Mouse (Mus musculus): ENCODE results near the gene Tmem270. TPM values are rescaled to one million over a fixed set of nuclear protein-coding genes. Genes with fewer than 3 reads are reported as not detected.

The Tmem270 gene
- total RNA-seq, 4 experiments from 2014 or later = not detected

- peak; percentile 85 for DNase-seq (ENCODE audit: low spot score)
Observed at GRCm38 (mm10) chr5:134887447-134888335, 18.8 kb downstream of the Tmem270 start.

GRCm38 (mm10) chr5:134883077-134883476, 23.5 kb downstream of the Tmem270 start:
- DNase-seq (ENCODE audit: low spot score) = peak; percentile 50

- DNase-seq (ENCODE audit: low spot score) = no peak
Observed at GRCm38 (mm10) chr5:134876801-134877200, 29.7 kb downstream of the Tmem270 start.

GRCm38 (mm10) chr5:134875245-134875644, 31.3 kb downstream of the Tmem270 start:
- no peak for DNase-seq (ENCODE audit: low spot score)

- peak; percentile 67 for DNase-seq (ENCODE audit: low spot score)
Observed at GRCm38 (mm10) chr5:134873956-134874879, 32.3 kb downstream of the Tmem270 start.

GRCm38 (mm10) chr5:134873034-134873433, 33.5 kb downstream of the Tmem270 start:
- DNase-seq (ENCODE audit: low spot score) = no peak

GRCm38 (mm10) chr5:134872597-134872996, 33.9 kb downstream of the Tmem270 start:
- DNase-seq (ENCODE audit: low spot score) = no peak

- DNase-seq (ENCODE audit: low spot score) = no peak
Observed at GRCm38 (mm10) chr5:134868506-134868905, 38.0 kb downstream of the Tmem270 start.

- DNase-seq (ENCODE audit: low spot score) = no peak
Observed at GRCm38 (mm10) chr5:134867320-134868144, 39.0 kb downstream of the Tmem270 start.

- peak; percentile 58 for DNase-seq (ENCODE audit: low spot score)
Observed at GRCm38 (mm10) chr5:134865158-134865557, 41.4 kb downstream of the Tmem270 start.

- no peak for DNase-seq (ENCODE audit: low spot score)
Observed at GRCm38 (mm10) chr5:134861902-134862497, 44.5 kb downstream of the Tmem270 start.

- DNase-seq (ENCODE audit: low spot score) = no peak
Observed at GRCm38 (mm10) chr5:134859193-134859592, 47.3 kb downstream of the Tmem270 start.

- no peak for DNase-seq (ENCODE audit: low spot score)
Observed at GRCm38 (mm10) chr5:134858378-134858777, 48.2 kb downstream of the Tmem270 start.

GRCm38 (mm10) chr5:134852873-134853272, 53.7 kb downstream of the Tmem270 start:
- DNase-seq (ENCODE audit: low spot score) = no peak

Other genes with a start within 250 kb of the Tmem270 start
- 1 to 10 TPM; 3.8 to 5.1 (median 4.0) TPM for gene Limk1, start 218.1 kb downstream of the Tmem270 start, total RNA-seq (2022)
- gene Eln, start 159.4 kb downstream of the Tmem270 start, total RNA-seq (2022) = 10 to 100 TPM; 14.7 to 26.2 (median 17.6) TPM
- gene Cldn13, start 8.8 kb upstream of the Tmem270 start, total RNA-seq (2022) = not detected
- 10 to 100 TPM in 1 of 4 experiments, 1 to 10 TPM in 3; 6.3 to 11.9 (median 7.9) TPM for gene Mettl27, start 25.6 kb upstream of the Tmem270 start, total RNA-seq (2022)
- gene Cldn4, start 40.2 kb upstream of the Tmem270 start, total RNA-seq (2022) = not detected
- gene Cldn3, start 79.5 kb upstream of the Tmem270 start, total RNA-seq (2022) = under 1 TPM in 1 of 4 experiments, not detected in 3; 0.28 TPM
- 10 to 100 TPM; 67.0 to 71.0 (median 70.2) TPM for gene Abhd11, start 102.4 kb upstream of the Tmem270 start, total RNA-seq (2022)
- 1 to 10 TPM in 3 of 4 experiments, under 1 TPM in 1; 0.88 to 2.4 (median 1.2) TPM for gene Stx1a, start 116.7 kb upstream of the Tmem270 start, total RNA-seq (2022)
- gene Dnajc30, start 157.5 kb upstream of the Tmem270 start, total RNA-seq (2022) = 10 to 100 TPM; 43.8 to 49.3 (median 45.5) TPM
- 10 to 100 TPM; 18.0 to 31.3 (median 23.7) TPM for gene Bud23, start 158.2 kb upstream of the Tmem270 start, total RNA-seq (2022)
- gene Vps37d, start 171.5 kb upstream of the Tmem270 start, total RNA-seq (2022) = under 1 TPM; 0.37 to 0.57 (median 0.47) TPM
- gene Mlxipl, start 183.2 kb upstream of the Tmem270 start, total RNA-seq (2022) = 10 to 100 TPM; 18.0 to 39.9 (median 21.3) TPM
- 10 to 100 TPM in 3 of 4 experiments, 1 to 10 TPM in 1; 9.6 to 14.0 (median 10.7) TPM for gene Tbl2, start 242.9 kb upstream of the Tmem270 start, total RNA-seq (2022)